Mouse (Mus musculus): ENCODE data around the gene Atrnl1.

DNA sequence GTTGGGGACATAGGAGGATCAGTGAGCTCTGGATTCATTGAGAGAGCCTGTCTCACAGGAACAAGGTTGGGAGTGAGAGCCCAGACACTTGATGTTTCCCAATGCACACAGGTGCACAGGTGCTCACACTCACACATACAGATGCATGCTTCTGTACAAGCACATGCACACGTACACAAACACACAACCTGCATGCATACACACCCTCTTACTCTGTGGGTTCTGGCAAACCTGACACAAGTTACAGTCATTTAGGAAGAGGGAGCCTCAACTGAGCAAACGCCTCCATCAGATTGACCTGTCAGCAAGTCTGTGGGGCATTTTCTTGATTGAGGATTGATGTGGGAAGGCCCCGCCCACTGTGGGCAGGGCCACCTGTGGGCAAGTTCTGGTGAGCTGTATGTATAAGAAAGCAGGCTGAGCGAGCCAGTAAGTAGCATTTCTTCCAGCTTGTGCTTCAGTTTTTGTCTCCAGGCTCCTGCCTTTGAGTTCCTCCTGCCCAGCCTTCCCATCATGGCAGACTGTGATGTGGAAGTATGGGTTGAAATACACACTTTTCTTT lies 25.5 kb upstream of the Atrnl1 start:
- no peak for TF ChIP-seq CTCF (IDR thresholded peaks at IDR 0.05)
- no peak for TF ChIP-seq EP300 (IDR thresholded peaks at IDR 0.05)
